Mouse (Mus musculus) fibroblast of lung, adult 2 months (primary cell): Measurements from ENCODE around the gene Slc16a13.
"Not testable (repeated sequence)": the region's sequence is repeated elsewhere in the genome, so short reads cannot be mapped to it uniquely, and the experiment has no call there.

ENCODE experiments used
- DNase-seq: peaks from one replicate; pipeline ENCODE4 v3.0.0-alpha.2; 2011; ENCODE audit warnings: low read depth

Slc16a13 gene

DNA sequence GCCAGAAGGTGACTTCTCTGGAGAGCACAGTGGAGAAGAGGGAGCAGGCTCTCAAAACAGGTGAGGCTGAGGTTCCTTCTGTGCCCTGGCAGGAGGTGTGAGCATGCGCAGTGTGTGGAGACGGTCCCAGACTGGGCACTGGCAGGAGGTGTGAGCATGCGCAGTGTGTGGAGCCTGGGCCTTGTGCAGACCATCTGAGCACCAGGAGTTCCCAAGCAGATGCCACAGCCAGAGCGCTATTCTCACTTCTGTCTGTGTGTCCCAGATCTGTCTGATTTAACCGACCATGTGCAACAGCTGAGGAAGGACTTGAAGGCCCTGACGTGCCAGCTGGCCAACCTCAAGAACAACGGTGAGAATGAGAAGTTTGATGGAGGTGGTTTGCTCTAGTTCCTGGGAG, 51.4 kb downstream of the Slc16a13 start:
- DNase-seq: not testable (repeated sequence)

GRCm38 (mm10) chr11:70168136-70168535, 52.7 kb downstream of the Slc16a13 start:
- no peak for DNase-seq
